Mouse (Mus musculus): ENCODE measurements around the gene Rhobtb1.

The Rhobtb1 gene

GRCm38 (mm10) chr10:69211976-69212375, 60.7 kb downstream of the Rhobtb1 start:
- DNase-seq = no peak

- peak; percentile 44 for DNase-seq
Measured at GRCm38 (mm10) chr10:69212542-69213440, 61.6 kb downstream of the Rhobtb1 start, which contains the start of gene A930033H14Rik. A930033H14Rik (minus strand) TSS chr10:69213098.

- no peak for DNase-seq
Measured at GRCm38 (mm10) chr10:69213451-69213877, 62.2 kb downstream of the Rhobtb1 start.

GRCm38 (mm10) chr10:69213986-69214385, 62.8 kb downstream of the Rhobtb1 start:
- no peak for DNase-seq

- no peak for DNase-seq
Measured at GRCm38 (mm10) chr10:69217127-69217690, 66.0 kb downstream of the Rhobtb1 start.

DNA sequence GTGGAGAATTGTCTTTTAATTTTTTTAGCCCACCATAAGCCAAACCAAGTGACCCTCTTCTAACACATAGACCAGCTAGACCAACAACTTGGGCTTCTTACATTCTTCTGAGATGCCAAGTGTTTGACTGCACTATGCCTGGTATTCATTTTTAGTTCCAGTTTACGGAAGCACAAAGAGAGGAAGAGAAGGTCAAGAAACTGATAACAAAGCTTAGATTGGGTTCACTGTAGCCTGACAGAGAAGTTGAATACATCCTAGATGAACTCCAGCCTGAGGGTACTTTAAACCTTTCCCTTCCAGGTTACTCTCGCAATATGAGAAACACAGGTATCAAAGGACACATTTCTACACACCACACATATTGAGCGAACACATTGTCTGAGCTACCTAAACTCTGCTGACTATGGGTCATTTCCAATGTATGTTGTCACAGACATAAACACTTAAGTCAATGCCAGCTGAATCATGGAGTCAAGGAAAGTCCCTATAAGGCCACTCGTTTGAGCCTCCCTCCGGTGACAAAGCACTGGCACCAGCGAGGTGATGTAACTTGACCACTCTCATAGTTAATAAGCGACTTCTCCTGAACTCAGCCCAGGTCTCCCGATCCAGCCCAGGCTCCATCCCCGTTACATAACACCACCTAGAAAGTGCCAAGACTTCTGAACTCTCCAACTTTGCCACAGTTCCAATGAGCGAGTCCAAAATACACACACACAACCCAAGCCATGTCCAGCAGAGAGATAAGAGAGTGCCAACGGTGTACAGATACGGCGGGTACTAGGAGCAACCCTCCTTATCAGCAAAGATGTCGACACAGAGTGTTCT, 67.4 kb downstream of the Rhobtb1 start:
- no peak for DNase-seq

DNA sequence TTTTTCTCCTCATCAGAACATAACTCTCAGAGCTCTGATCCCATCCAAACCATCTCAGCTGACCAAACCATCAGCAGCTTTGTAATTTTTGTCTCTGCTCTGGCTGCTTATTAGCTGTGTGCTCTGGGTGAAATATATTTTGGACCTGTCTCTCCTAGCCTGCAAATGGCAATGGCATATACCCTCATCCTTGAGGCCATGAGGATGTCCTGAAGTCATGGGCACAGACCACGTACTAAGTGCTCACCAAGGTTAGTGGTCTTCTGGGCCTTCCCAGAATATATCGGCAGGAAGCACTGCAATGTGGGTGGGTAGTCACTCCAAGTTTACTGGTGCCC, 68.0 kb downstream of the Rhobtb1 start:
- no peak for DNase-seq

DNA sequence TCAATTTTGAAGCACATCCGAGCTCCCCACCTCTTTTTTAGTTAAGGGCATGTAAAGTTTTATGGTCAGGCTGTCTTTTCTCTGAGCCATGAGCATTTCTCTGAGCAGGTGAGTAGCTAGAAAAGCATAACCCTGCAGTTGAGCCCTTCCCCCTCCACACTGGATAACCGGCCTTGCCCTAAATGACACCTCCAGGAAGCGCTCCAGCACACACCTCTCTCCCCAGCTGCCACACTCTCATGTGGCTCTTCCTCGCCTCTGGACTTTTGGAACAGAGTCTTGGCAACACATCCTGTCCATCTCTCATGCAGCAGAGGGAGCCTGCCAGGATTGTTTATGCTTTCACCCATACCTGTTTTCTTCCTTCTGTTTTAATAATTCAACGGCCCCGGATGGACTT, 69.1 kb downstream of the Rhobtb1 start:
- DNase-seq = no peak

DNA sequence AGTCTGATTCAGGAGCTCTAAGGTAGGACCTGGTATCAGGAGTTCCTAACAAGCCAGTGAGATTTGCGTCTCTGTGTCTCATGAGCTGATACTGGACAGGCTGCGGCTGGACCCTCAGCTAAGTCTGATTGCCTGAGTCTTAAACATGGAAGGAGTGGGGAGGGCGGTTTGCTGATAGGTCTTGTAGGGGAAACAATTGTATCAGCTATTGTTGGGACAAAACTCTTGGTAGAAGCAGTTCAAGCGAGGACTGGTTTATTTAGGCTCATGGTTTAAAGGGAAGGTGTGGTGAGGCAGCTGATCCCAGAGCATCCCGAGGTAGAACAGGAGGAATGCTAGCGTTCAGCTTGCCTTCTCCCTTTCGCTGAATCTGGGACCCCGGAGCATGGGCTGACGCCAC, 69.9 kb downstream of the Rhobtb1 start:
- no peak for DNase-seq

- no peak for DNase-seq
Measured at GRCm38 (mm10) chr10:69221955-69222354, 70.7 kb downstream of the Rhobtb1 start.

DNA sequence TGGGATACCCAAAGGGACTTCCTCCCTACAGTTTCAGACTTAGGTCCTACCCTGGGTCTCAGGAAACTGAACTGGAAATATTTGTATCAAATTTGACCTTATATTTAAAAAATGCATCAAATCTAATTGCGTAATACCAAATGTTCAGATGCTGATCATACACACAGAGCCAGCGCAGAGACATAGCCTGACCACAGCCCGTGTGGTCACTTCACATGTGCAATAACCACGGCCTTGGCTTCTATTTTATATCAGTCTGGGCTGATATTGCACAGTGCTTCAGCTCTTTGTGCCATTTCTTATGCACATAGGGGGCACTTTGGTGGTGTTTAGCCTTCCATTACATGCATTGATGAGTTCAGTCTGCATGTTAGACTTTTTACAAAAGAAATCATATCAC, 72.0 kb downstream of the Rhobtb1 start:
- DNase-seq = no peak

DNA sequence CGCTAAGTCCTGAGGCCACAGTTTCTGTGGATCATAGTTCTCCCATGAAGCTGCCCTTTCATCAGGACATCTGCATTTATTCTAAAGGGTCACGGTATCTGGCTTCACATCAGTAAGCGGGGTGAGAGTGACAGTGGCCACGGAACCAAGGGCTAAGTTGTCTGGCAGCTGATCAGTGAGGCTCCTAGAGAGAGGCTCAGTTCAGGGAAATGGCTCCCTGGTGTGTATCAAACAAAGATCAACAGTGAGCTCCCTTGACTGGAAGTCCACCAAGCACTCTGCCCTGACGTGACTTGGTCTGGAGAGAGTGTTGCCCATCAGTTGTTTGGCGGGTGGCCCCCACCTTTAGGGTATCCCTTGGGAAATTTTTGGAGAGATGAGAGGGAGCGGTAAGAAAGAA, 73.0 kb downstream of the Rhobtb1 start:
- DNase-seq = no peak

DNA sequence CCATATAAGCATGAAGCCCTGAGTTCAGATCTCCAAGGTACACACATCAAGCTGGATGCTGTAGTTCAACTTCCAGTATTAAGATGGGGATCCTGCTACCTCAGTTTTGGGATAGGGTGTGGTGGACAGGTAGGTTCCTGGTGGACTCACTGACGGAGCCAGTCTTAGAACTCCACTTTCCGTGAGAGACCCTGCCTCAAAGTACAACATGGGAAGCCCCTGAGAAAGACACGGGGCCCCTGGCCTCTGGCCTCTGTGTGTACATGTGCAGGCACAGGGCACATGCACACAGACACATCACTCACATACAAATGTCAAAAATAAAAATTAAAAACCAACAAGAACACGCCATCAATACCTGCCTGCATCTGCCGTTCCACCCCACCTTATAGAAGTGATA, 74.2 kb downstream of the Rhobtb1 start:
- DNase-seq = no peak

- DNase-seq = no peak
Measured at GRCm38 (mm10) chr10:69225951-69226350, 74.7 kb downstream of the Rhobtb1 start.

- no peak for DNase-seq
Measured at GRCm38 (mm10) chr10:69237185-69237584, 86.0 kb downstream of the Rhobtb1 start.

- no peak for DNase-seq
Measured at GRCm38 (mm10) chr10:69237781-69238180, 86.5 kb downstream of the Rhobtb1 start.

GRCm38 (mm10) chr10:69238311-69238710, 87.1 kb downstream of the Rhobtb1 start:
- DNase-seq = no peak

GRCm38 (mm10) chr10:69240530-69240929, 89.3 kb downstream of the Rhobtb1 start:
- DNase-seq = no peak

DNA sequence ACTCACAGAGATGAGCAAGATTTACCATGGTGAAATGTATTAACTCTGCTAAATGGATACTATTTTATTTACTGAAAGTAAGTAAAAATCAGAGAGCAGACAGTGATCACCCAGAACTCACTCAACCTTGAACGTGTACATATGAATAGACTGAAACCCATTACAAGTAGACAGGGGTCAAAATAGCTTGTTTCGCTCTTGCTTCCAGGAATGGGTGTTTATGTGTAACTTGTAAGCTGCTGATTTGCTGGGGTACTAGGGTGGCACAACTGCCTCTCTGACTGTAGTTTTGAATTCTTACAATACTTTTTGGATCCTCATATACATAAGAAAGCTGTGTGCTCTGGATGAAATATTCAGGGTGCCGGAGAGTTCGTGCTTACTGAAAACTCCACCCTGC, 93.9 kb downstream of the Rhobtb1 start:
- no peak for DNase-seq

DNA sequence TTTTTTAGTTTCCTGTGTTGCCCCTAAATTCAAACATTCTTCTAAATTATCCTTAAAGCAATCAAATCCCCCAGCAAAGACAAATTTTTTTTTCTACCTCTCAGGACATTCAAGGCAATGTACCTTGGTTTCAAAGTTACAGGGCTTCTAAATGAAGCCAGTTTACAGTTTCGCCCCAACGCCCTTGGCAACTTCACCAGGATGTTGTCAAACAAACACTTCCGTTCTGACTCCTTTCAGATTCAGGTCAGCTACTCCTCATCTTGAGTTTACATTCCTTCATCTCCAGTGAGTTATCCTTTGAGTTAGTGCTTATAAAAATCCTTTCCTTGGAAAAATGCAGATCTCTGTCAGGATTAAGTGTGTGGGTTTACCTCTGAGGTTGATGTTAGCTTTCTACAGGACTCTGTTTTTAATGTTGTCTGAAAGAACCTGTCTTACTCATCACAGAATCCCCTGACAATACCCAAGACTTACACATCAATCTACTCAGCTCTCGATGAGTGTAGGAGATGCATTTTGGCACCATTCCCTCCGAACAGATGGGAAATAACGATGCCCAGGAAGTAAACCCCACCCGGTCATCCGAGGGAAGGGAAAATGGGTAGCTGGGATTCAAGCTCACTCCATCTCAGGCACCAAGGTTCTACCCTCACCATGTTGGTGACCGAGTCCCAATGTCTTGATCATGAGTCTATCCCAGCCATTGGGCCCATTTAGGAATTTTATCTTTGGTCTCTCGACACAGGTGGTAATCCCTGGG, 94.9 kb downstream of the Rhobtb1 start:
- DNase-seq = no peak

GRCm38 (mm10) chr10:69246762-69247161, 95.5 kb downstream of the Rhobtb1 start:
- no peak for DNase-seq

GRCm38 (mm10) chr10:69247311-69248033, 96.2 kb downstream of the Rhobtb1 start:
- no peak for DNase-seq
